Mouse (Mus musculus): Measurements from ENCODE around the gene Clip4.

GRCm38 (mm10) chr17:71870232-71870621 is 102.0 kb downstream of the Clip4 start:
- TF ChIP-seq ZNF384 (IDR thresholded peaks at IDR 0.05; ENCODE audit: low read depth, low read length): no peak
- no peak for TF ChIP-seq HCFC1 (IDR thresholded peaks at IDR 0.05; ENCODE audit: borderline replicate concordance, insufficient read depth, low read length)
